Mouse (Mus musculus): ENCODE results near the gene Mtfr1l.
A peak's percentile ranks its signal among the peaks of the same experiment; 100 is the strongest.

Gene Mtfr1l

GRCm38 (mm10) chr4:134555956-134556580, 20.9 kb upstream of the Mtfr1l start:
- DNase-seq: no peak

DNA sequence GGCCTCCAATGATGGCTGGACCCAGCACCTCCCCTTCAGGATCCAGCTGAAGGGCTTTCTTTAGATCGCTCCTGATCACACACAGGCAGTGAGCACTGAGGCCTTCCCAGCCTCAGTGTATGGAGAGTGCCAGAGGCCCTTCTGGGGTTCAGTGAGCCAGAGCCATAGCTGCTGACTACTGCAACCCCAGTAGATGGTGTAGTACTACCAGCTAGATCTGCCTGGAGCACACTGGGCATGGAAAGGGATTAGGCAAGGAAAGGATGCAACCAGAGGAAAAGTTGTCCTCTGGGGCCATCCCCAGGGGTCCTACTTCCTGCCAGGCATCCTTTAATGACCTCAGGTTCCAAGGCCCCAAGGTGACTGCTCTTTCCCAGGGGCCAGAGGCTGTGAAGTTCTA, 18.4 kb upstream of the Mtfr1l start:
- DNase-seq: no peak

- peak; percentile 77 for DNase-seq
Observed at GRCm38 (mm10) chr4:134551494-134552316, 16.5 kb upstream of the Mtfr1l start, which contains the start of gene Selenon. Gene Selenon (minus strand): TSS chr4:134552166.

- DNase-seq: no peak
Observed at GRCm38 (mm10) chr4:134549899-134550298, 14.7 kb upstream of the Mtfr1l start.

DNA sequence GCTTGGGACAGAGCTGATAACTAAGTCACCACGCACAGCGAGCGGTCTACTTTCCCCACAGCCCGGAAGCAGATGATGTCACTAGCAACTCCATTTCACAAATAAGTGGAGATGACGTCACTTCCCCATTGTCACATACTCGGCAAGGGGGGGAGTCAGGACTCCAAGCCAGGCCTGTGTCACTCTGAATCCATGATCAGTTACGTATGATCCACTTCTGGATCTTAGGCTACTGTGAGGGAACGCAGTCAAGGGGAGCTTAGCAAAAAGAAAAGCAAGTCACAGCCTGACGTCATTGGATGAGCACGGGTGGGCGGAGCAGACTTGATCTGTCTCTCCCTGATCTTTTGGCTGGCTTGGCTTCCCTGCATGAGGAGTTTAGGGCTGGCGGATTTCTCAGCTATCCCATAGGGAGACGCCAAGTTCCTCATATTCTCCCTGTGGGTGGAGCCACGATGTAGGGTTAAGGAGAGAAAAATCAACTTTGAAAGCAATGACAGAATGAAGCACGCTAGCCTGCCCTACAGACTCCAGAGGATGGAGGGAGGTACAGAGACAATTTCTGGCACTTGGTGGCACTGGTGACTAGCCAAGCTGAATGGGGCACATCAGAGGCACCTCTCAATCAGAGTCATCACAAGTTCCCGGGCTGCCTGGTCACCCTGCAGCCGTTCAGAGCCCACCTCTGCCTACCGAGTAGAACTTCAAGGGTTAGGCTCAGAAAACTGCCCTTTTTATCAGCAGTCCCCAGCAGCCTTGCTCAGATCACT, 13.2 kb upstream of the Mtfr1l start:
- peak; percentile 14 for DNase-seq

DNA sequence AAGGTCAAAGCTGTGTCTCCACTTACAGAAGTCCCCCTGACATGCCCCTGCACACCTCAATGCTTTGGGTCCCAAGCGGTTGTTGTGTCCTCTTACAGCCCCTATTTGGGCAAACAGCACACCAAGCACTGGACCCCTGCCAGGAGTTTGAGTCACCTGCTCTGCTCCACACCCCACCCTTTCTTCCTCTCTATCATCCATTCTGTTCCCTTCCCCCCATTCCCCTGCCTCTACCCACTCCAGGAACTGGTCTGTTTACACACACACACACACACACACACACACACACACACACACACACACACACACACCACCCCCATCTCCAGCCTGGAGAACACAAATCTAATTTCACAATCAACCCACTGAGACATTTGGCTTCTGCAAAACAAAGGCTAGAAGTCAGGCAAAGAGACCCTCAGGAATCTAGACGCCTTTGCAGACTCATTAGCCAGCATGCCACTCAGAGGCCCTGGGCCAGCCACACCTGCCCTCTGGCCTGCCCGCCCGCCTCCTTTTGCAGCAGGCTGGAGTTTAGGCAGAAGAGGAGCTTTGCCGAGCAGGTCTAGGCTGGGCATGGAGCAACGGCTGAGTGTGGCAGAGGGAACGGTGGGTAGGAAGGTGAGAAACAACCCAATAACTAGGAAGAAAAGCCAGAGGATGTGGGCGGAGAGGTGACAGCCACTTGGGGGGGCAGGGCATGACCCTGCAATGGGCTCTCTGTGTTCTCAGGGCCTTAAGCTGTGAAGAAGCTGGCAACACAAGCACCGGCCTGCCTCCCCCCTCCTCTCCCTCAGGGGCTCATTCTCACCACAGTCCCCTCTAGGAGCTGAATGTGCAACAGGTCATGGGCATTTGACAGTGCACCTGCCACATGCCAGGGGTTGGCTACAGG, 11.9 kb upstream of the Mtfr1l start:
- DNase-seq: peak; percentile 59

- DNase-seq: peak; percentile 97
Observed at GRCm38 (mm10) chr4:134543261-134543660, 8.1 kb upstream of the Mtfr1l start.

DNA sequence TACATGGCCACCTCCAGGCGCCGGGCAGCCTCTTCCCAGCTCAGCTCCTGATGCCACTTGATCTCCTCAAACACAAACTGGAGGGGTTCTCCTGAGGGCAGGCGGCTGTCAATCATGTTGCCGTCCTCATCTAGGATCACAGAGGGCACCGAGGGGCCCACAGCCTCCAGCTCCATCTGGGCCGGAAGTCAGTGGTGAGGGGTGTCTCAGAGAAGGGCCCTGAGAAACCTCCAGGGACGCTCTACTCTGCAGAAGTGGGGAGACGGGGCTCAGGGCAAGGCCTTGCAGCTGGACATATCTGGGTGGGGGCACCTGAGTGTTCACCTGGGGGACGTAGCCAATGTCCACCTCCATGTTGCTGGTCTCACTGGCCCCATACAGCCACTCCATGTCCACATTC, 7.5 kb upstream of the Mtfr1l start:
- no peak for DNase-seq

DNA sequence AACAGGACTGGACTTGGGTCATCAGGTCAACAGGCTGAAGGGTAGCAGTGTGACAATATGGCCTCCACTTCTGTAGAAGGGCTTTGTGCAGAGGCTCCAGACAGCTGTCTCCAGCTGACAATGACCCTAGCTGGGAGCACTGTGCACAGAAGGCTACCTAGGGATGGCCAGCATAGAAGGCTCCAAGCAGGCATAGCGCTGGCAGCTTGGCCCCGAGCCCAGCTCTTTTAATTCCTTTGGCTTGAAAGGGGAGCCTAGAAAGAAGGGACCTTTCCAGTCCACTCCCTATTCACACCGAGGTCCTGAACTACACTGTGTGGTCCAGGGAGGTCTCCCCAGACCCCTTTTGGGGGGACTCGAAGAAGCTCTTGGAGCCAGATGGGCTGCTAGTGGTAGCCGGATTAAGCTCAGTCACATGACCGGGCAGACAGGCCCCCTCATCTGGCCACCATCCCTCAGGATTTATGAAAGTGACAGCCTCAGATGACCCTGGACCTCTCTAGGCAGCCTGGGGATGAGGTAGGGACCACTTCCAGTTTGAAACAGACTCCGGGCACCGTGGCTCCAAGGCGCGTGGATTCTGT, 3.9 kb upstream of the Mtfr1l start:
- no peak for DNase-seq

GRCm38 (mm10) chr4:134535787-134536151, 582 bp upstream of the Mtfr1l start:
- no peak for DNase-seq

DNA sequence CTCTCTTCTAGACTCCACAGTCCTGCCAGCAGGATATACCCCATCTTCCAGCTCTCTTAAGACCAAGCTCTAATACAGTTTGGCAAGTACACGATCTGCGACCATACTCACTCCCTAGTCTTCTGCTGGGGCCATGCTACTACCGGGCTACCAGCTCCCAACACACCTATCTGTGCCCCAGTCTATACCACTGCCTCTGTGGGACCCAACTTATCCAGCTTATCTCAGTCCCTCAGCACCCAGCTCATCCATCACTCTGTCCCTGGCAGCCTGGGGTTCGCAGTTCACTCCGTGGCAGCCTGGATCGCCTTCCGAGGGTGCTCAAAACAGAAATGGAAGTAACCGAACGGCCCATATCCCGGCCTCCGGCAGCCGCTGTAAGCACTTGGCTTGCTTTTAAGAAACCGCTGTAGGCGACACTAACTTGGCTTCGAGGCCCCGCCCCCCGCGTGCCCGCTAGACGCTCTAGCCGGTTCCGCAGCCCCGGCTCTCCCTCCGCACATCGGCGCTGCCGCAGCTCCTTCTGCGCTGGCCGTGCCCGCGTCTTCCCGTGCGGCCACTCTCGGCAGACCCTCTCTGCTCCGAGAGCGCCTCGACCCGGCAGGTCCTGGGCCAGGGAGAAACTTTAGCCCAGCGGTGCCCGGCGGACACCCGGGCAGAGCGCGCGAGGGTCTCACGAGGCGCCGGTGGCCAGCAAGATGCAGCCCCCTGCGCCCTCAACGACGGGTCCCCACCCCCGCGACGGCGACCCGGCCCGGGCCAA, 882 bp downstream of the Mtfr1l start:
- peak; percentile 82 for DNase-seq

GRCm38 (mm10) chr4:134533421-134533820, 1.8 kb downstream of the Mtfr1l start:
- DNase-seq: no peak

DNA sequence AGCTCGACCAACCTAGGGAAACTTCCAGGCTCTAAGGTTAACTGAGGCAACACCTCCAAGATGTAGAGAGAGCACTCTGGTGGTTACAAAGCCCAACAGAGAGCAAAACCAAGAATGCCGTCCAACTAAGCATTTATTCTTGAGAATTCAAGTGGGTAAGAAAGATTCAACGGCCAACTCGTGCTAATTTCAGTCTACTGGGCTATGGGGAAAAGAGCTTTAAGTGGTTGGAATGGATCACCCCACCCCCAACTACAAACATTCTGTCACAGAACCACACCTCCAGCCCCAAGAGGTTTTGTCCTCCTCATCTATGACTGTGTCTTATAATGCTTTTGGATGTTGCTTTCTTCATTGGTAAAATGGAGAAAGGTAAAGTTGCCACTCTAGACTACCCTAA, 2.3 kb downstream of the Mtfr1l start:
- DNase-seq: no peak

DNA sequence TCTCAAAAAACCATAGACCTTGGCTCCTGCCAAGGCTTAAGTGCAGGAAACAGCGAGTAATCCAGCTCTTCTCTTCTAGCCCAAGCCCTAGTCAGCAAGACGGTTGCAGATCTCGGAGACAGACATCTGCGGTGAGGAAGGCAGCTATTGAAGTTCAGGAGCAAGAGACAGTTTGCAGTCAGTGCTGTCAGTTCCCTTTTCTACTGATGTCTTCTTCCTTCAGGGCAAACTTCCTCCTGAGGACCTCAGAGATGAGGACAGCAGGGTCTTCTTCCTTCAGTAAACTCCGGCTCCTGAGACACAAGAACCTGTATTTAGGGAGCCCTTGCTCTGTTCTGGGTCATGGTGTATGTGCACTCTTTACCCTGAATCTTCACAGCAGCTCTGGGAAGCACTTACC, 9.0 kb downstream of the Mtfr1l start:
- DNase-seq: no peak

DNA sequence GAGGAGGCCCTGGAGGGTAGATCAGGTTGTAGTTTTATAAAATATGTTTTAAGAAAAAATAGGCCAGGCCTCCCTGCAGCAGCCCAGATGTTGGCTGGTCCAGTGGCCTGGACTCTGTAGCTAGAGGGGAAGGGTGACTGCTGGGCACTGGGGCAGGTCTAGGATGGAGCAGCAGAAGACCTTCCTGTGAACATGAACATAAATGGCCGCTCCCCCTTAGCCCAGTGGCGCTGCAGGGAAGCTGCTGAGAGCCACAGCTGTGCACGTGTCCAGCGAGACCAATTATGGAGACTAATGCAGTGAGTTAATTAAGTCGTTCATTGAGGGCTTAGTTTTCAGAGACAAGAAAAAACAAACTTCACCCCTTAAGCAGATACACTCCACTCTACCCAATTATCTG, 9.4 kb downstream of the Mtfr1l start:
- no peak for DNase-seq

DNA sequence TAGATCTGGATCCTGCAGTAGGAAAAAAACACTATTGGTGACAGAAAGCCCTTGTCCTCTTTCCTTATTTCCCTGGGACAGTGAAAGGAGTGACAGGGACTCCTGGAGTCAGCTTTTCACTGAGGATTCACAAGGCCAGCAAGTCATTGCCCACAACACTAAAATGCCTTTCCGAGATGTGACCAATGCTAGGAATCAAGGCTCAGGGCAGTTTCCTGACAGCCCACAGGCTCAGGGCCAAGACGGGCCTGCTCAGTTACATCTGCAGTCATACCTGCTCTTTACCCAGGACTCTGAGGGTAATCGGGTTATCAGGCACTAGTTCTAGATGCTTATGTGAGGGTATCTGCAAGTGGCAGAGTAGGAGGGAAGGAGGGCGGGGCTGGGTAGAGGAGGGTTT, 11.7 kb downstream of the Mtfr1l start:
- no peak for DNase-seq

DNA sequence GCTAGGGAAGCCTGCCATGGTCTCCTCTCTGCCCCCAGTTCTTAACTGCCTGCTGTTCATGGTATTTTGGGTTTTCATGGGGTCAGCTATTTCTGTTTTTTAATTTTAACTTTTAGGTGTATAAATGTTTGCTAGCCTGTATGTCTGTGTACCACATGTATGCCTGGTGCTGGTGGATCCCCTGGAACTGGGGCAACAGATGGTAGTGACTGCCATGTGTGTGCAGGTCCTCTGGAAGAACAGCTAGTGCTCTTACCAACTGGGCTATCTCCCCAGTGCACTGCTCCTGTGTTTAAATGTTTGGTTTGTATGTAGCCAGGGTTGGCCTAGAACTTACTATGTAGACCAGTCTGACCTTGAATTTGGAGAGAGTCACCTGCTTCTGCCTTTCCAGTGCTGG, 15.9 kb downstream of the Mtfr1l start:
- DNase-seq: no peak

DNA sequence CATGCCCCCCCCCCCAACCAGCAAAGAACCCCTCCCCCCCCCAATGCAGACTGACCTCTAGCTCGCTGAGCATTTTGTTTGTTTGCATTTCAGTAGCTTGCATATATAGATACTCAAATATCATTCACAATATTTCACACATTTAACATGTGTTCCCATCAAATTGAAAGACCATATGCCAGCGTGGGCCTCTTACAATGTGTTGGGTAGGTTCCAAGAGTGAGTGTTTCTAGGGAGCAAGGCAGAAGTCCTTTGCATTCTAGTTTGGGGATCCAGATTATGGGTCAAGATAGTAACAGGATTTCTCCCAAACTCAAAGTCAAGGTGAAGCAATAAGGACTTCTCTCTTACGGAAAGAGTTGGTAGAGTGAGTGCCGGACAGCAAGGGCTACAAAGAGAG, 16.6 kb downstream of the Mtfr1l start:
- no peak for DNase-seq

DNA sequence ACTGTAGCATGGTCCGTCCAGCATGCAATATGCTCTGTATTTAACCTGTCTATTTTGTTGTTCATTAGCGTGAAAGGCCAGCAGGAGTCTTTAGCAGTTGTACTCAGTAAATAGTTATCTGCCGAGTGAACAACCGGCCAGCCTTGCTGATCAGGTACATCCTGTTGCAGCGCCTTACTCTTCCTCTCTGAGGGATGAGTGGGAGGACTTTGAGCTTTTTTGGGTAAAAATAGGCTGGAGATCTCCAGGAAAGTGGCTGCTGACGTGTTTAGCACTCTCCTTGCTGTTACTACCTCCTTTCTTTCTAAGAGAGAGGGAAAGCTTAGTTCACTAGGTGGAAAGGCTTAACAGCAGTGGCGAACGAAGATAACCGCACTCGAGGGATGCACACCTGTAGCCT, 17.5 kb downstream of the Mtfr1l start:
- DNase-seq: no peak

- DNase-seq: no peak
Observed at GRCm38 (mm10) chr4:134516981-134517380, 18.2 kb downstream of the Mtfr1l start.

- peak; percentile 38 for DNase-seq
Observed at GRCm38 (mm10) chr4:134515614-134516013, 19.6 kb downstream of the Mtfr1l start.
